Mouse (Mus musculus) c-Kit-negative CD71-positive TER-119-positive erythroid progenitor cells, embryonic 14.5 days (primary cell): ENCODE results near the gene Spata33.
"Not testable (repeated sequence)": the region's sequence is repeated elsewhere in the genome, so short reads cannot be mapped to it uniquely, and the experiment has no call there.

Source experiments
- DNase-seq: peaks from one replicate; pipeline ENCODE4 v3.0.0-alpha.2; 2013; ENCODE audit warnings: low read depth, low spot score

Gene Spata33

DNA sequence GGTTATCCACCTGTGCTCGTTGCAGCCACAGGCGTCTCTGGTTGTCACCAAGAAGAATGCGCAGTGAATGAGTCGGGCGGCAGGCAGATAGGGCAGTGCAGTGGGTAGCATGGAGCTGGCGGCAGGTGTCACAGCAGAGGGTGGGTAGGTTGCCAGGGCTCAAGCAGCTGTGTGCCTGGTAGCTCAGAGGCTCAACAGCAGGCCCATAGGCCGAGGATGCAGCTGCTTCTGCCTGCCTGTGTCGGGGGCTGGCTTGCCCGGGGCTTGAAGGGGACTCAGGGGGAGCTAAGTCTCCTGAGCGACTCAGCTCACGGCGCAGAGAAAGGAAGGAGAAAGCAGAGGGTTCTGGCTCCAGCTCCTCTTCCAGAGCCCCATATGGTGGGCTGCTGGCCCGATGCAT lies 20.7 kb downstream of the Spata33 start:
- DNase-seq, result no peak

DNA sequence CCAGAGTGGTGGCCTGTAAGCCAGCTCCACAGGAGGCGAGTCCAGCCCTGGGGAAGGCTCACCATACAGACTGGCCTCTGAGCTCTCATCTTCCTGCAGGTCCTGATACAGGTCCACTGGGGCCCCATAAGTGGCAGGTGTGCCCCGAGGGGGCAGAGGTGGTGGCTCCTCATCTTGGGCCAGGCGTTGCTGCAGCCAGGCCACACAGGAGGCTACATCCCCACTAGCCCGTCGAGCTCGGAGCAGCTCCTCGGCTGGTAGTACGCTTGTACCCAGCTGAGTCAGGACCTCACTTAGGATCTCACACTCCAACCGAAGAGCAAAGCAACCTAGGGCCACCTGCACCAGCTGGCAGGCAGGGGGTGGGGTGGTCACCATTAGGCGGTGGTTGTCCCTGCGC lies 21.1 kb downstream of the Spata33 start:
- DNase-seq, result no peak

DNA sequence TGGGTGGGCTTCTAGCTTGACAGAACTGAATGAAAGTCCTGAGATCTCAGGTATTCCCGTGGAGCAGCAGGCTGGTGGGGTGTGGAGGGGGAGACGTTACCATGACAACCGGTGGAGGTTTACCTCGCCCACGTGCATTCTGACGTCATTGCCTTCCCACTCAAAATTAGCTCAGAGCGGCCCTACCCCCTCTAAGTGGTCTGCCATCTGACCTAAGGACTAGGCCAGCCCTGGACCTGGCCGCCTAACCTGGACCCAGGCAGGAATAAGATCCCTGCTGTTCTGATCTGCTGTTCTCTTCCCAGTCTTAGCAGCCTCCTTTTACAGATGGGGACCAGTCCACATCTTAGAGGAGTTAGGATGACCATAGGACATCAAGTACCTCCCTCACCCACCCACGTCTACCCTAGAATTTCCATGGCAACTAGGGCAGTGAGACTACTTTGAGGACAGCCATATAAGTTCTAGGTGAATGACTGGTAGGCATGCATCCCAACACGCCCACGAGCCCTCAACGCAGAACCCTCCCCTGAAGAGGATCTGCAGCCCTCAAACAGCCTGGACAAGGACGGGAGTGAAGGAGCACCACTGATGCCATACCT lies 22.4 kb downstream of the Spata33 start:
- DNase-seq, result no peak

DNA sequence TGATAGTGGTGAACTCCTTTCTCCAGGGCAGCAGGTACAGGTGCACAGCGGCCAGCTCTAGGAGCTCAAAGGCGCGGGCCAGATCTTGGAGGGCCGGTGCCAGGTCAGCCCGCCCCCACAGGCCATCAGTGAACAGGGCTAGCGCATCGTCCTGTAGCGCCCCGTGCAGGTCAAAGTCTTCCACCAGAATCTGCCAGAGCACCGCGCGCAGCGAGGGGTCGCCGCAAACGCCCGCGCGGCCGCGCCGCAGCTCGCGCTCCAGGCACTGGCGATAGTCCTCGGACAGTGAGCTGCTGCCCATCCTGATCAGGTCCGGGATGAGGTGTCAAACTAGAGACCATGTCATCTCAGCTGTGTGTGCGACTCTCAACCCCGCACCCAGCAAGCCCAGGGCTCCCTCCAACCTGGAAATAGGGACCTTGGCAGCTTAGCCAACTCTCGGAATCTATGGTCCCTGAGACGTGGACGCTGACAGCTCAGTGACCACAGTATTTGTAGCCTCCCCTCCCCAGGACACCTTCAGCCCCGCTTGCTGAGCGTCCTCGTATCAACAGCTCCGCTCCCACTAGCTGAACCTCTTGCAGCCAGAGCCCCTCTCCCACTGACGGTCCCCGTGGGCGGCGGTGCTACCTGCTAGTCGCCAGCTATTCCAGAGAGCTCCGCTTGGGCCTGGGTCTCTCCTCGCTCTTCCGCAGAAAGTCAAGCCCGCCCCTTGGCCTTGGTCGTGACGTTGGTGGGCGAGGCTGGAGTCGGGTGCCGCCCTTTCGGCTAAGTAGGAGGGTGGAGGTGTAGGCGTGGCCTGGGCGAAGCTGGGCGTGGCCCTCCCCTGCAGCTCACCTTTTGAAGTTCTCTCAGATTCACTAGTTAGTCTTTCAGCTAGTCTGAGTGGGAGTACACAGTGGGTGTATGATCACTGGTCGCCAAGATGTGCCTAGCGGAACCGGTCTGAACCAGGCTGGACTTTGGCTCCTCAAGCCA lies 23.2 kb downstream of the Spata33 start, which contains the start of gene Spata2l:
Spata2l (minus strand) TSS at position 714 of the 978 bp plus-strand sequence.
- peak; percentile 61 for DNase-seq

DNA sequence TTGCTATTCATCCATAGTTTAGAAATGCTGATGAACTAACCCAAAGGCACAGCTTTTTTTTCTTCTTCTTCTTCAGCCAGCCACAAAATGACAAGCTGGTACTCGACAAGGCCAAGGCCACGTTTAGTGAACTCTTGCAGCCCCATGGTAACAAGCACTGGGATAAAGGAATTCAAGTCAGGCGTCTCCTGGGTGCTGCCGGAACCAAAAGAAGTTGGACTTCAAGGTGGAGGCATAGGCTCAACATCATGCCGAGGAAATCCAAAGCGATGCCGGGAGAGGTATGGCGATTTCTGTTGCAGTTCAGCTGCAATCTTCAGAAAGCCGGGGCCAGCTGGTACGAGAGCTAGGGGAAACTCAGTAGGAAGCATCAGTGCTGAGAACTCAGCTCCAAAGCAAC lies 26.8 kb downstream of the Spata33 start:
- no peak for DNase-seq

DNA sequence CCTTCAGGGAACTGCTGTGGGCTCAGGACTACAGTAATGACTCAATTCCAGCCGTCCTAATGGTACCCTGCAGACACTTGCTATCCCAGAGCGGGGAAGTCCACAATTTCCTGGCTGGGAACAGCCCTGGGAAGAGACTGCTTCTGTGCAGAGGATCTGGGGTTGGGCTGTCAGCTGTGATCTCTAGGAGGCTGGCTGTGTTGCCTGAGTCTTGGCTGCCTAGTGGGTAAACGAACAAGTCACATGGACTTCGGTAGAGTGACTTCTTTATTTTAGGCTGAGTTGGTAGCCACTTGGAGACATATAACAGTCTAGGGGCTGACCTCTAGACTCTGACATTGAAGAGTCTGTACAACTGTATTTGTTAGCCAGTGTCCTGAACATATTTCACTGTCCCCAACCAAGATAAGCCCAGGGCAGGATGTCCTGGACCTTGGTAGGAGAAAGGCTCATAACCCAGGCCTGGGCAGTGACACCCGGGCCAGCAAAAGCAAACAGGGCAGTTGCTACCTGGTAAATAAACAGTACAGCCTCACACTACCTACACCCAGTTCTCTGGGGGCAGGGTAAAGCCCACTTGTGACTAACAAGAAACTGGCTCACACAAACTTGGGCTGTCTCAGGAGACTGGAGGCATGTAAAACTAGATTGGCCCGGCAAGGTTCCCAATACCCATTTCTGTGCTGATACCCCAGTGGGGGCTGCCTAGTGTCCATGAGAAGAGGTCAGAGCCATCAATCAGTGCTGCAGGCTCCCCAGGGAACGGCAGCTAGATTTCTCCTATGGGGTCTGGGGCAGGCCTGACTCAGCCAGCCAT lies 29.7 kb downstream of the Spata33 start:
- DNase-seq, result no peak

DNA sequence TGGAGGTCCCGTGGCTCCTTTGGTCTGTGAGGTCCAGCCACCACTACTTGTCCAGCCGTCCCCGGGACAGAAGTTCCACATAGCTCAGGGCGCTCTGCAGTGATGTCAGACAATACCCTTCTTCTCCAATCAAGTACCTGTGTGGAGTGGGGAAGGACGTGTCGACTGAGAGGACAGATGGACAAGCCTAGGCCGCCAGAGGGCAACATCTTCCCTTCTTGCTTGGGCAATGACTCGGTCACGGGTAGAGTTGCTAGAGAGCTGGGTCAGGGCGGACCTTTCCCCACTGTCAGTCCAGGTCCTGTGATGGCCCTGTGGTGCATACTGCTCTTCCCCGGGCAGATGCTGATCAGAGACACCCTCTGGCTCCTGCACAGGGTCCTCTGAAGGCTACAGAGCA lies 30.4 kb downstream of the Spata33 start:
- DNase-seq, result no peak

DNA sequence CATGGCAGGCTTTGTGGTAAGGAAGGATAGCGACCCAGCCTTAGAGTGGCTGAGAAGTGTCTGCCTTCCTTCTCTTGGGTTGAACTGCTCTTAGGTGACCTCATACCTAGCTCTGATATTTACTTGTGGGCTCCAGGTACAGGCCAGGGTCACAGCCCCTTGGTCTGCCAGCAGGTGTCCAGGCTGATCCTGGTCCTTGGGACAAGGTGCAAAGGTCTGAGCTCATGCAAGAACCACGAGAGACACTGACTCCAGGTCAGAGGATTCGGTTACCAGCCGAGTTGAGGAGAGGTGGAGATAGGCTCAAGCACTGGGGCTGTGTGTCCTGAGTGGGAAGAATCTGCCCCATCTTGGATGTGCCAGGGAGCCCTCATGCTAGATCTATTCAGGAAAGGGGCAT lies 31.8 kb downstream of the Spata33 start:
- no peak for DNase-seq

DNA sequence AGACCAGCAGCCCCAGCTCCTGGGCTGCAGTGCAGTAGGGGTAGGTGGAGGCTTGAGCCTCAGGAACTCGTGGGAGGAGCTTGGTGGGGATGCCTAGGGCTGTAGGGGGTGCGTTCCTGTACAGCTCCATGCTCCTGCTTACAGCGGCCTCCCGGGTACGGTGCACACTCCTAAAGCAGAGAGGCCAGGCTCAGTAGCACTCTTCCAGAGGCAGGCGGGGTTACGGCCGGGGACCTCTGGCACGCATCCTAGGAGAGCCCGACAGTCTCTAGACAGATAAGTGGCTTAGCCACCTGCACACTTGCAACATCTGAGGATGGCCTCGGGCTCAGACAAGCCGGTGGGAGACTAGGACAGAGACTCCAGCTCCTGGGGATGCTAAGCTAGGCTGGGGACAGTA lies 32.9 kb downstream of the Spata33 start:
- DNase-seq, result no peak

DNA sequence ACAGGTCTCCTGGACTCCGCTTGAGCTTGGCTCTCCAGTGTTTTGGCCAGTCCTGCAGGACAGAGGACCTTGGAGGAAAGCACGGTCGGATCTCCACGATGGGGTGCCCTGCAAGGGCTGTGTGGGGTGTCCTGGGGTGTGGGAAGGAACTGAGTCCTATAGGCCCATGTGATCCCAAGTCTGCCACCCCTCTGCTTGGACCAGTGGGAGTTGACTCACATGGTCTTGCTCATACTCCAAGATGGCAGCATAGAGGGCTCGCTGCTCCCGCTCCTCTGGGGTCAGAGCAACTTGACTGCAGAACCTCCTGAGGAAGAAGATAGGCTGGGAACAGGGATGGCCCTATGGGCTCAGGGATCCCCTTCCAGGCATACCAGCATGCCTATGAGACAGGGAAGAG lies 35.1 kb downstream of the Spata33 start:
- no peak for DNase-seq

DNA sequence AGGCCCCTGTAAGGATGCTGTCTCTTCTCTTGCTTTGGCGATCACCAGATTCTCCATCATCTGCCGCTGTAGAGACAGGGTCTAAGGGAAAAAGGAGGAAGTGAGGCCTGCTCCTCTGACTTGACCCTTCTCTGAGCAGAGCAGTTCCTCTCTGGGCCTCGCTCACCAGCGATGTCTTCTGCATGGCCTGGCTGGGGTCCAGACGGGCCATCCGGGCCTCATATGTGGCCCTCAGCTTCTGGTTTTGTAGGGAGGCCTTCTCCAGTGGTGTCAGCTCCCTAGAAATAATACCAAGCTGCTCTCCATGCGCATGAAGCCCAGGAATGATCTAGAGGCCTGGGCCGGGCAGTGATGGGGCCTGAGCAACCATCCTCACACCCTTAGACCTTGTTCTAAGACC lies 36.0 kb downstream of the Spata33 start:
- DNase-seq, result no peak

DNA sequence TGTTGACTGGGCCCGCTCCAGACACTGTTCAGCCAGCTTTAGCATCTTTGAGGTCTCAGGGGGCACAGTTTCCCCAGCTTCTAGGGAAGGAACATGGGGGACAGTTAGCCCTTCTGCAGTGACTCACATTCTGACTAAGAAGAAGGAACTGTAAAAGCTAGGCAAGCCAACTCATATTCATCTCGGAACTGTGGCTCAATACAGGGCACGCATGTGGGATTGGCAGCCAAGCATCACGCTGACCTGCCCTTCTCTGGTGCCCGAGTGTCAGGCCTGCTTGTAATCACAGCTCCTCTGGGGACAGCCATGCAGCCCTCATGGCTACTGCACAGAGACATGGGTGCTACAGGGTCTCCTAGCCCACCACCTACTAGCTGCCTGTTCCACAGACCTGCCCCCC lies 38.3 kb downstream of the Spata33 start:
- no peak for DNase-seq

DNA sequence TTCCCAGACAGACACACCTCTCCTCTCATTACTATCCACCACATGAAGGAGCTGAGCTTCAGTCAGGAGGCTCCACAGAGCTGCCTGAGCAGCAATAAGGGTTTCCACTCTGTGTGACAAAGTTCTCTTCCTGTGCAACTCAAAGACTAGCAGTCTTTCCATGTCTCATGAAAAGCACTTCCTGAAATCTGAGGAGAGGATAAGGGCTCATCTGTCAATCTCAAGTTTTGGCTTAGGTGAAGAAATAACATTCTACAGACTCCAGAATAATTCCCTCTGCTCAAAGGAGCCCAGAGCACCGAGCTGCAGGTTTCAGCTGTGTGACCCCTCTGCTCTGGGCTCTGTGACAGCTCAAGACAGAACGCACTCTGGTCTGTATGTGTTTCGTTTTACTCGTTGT lies 40.3 kb downstream of the Spata33 start:
- DNase-seq, result no peak

DNA sequence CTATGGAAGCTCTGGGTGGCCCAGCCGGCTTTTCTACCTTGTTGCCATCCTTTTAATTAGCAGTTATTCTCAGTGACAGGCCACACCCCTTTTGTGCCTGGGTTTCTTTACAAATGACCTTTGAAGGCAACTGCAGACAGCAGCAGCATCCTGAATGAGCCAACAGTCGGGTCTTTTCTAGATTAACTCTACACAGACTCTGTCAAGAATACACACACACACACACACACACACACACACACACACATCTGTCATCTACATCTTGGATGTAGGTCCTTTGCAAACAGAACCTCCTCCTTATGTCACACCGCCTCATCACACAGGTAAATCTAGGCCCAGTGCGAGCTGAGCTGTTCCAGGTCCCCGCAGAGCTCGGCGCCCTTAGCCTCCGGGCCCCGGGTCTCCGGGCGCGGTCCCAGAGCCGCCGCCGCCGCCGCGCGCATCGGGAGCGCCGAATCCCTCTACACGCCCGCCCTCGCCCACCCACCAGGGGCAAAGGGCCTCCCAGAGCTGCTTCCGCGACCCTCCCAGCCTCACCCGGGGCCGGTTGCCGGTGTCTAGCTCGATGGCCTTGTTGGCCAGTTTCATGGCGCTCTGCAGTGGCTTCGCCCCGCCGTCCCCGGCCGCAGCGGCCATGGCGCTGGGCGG lies 40.9 kb downstream of the Spata33 start:
- DNase-seq, result no peak

DNA sequence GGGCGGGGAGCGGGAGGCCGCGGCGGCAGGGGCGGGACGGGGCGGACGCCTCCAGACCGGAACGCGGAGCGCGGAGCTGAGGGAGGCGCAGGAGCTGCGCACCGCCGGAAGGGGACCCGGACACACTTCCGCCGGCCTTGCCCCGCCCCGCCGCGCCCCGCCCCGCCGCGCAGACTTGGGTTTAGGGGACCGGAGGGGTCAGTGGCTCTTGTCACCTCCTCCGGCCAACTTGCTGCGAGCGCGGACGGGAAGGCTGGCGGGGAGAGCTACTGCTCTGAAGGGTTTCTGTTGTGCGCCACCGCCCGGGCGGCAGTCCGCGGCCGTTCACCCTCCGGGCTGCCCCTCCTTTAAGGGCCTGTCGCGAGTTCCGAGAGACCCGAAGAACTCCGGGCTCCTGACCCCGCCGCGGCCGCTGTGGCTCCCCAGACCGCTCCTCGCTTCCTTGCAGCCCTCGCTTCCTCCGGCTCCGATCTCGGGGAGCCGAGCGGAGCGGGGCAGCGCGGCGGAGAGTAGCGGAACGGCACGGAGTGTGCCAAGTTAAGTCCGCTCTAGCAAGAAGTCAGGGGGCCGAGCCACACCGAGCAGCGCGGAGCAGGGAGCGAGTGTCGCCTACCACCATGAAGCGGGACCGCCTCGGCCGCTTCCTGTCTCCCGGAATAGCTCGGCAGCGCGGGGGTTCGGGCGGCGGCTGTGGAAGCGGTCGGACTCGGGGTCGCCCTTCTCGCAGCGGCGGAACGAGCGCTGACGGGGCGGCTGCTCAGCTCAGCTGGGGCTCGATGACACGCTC lies 41.7 kb downstream of the Spata33 start, which contains the start of the genes Zfp276 and Vps9d1:
Zfp276 (plus strand) TSS at position 97 of the 787 bp plus-strand sequence.
Vps9d1 (minus strand) TSS at position 250 of the 787 bp plus-strand sequence.
- peak; percentile 74 for DNase-seq

DNA sequence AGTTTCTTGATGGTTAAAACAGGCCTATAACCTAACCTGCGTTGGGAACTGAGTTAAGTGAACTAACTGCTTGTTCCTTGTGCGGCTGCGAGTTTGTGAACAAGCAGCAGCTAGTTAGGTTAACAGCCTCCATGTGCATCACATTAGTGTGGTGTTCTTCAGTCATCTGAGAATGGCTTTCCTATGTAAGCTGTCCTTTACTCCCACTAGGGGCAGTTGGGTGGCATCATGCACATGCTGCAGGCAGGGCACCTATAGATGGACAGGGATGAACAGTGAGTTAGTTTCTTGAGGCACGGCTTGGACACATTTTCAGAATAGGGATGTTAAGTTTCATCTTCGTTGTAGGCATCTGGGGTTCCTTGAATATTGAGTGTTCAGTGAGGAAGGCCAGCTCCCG lies 42.5 kb downstream of the Spata33 start:
- DNase-seq, result no peak

DNA sequence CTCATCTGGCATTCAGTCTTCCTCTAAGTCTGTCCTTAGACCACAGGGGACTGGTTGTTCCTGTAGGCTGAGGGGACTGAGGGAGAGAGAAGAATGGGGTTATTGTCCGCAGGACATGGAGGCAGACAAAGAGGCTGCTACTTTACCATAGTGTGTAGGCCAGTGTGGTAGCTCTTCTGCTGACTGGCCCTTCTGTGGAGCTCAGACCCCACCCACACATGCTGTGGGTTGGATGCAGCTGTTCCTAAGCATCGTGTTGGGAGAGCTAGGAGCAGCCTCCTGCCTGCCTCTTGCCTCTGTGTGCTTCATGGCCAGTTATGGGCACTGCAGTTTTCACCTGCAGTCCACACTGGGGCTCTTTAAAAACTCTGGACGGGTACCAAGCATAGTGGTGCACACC lies 44.5 kb downstream of the Spata33 start:
- no peak for DNase-seq

DNA sequence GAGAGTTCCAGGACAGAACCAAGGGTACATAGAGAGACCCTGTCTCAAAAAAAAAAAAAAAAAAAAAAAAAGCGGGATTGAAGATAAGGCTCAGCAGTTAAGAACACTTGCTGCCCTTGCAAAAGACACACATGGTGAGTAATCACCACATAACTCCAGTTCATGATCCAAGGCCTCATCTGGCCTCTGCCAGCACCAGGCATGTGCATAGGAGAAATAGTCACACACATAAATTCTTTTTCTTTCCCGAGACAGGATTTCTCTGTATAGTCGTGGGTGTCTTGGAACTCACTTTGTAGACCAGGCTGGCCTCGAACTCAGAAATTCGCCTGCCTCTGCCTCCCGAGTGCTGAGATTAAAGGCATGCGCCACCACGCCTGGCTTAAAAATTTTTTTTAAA lies 45.0 kb downstream of the Spata33 start:
- not testable (repeated sequence) for DNase-seq

DNA sequence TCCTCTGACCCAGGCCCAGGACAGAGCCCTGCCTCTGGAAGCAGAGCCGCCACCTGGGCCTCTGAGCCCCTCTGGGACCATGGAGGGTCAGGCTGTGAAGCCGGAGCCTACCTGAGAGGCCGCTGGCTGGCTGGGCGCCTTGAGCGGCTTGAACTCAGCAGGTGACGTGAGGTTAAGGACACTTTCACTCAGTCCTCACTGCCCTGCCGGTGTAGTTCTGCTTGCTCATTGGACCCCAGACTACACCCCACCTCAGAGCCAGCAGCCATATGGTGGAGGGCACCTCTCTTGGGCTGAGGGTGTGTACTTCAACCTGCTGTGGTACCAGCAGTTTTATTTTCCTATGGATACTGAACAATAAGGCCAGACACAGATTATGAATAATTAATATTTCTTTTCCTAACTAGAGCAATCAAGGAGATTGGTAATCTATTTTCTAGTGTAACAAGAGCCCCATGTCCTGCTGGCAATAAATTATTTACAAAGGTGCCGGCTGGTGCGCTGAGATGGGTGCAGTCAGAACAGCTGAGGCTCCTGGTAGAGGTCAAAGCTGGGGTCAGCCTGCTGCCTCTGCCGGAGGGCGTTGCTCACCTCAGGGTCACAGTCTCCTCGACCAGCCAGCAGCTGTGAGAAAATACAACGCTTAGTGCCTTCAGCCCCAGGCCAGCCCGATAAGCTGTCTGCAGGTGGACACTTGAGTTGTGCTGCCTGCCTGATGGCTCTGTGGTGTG lies 55.5 kb downstream of the Spata33 start:
- no peak for DNase-seq

DNA sequence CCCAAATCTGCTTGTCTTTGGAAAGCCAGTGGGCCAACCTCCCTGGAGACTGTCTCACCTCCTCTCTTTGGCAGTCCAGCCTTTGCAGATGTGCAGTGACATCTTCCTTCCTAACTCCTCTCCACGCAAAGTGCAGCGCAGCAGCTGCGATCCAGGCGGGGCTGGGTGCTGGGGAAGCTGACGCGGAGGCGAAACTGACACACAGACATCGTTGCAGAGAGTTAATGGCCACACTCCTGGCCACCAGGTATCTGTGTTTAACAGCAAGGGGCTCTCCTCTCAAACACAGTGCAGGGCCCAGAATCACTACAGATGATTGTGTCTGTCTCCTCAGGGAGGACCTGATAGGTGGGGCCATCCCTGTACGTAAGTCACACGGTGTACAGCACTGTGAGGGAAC lies 58.5 kb downstream of the Spata33 start:
- no peak for DNase-seq
